Mouse (Mus musculus) monocyte, adult 2 months (primary cell): ENCODE measurements at regions not wholly inside any gene's neighbourhood (a gene's known extent, or its start where the extent isn't known, plus 50 kb on each side); places are given as distances from the start of the nearest gene placed in this dataset.

Source experiments
- DNase-seq, 2 experiments: peaks; one replicate each; pipeline ENCODE4 v3.0.0; 2022; ENCODE audit warnings: low spot score in 2 of 2, low read depth in 1 of 2

DNA sequence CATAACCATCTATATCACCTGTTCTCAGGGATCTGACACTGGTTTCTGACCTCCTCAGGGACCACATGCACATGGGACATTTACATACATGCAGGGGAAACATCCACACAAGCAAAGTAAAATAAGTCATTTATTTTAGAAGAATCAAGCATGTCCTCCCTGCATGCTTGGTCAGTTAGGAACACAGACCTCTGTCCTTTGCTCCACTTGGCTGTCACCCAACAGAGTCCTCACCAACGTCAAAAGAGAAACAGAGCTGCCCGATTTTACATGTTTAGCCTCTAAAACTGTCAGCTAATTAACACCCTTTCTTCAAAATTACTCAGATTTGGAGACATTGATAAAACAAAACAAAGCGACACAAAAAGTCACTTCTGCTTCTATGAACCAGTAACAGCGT lies 176.4 kb upstream of the Gm15217 start:
- no peak for DNase-seq

DNA sequence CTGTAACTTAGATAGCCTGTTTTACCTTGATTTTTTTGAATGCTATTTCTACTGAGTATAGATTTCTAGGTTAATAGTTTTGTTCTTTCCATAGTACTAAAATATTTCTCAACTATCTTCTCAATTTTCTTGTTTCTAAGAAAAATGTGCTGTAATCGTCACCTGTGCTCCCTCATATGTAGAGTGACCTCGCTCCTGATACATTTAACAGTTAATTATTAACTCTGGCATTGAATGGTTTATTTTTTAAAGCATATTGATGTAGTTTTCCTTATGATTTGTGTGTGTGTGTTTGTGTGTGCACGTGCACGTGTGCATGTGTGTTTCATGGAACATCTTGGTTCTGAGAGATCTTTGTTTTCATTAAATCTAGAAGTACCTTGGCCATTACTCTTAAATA lies 158.7 kb upstream of the Gm15217 start:
- no peak for DNase-seq

DNA sequence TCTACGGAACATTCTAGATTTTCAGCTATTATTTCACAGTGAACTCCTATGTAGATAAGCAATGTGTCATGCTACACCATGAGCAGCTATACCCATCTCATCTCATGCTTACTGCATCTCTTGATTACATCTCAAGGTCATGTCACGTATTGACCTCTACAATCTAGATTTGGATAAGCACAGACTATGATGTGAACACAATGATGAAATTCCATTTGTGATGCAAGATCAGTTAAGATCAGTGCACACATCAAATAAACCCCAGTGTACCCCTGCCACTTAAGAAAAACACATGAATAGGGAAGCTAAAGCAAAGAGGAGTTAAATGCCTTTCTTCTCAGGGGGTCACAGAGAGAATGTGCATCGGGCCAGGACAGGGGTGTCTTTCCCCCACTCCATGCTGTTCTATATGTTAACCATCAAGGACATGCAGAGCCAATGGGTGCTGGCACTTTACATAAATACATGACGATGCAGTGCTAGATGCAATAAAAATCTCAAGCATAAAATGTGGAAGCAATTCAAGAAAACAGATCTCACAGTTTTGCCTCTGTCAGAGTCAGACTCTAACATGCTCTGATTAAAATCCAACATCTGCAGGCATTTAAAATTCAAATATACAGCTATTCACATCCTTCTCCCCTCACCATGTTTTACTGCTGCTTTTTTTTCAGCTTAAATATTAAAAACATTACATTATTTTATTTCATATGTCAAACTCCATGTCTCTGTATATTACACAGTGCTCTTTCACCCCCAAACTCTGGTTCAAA lies 157.1 kb upstream of the Gm15217 start:
- no peak for DNase-seq

DNA sequence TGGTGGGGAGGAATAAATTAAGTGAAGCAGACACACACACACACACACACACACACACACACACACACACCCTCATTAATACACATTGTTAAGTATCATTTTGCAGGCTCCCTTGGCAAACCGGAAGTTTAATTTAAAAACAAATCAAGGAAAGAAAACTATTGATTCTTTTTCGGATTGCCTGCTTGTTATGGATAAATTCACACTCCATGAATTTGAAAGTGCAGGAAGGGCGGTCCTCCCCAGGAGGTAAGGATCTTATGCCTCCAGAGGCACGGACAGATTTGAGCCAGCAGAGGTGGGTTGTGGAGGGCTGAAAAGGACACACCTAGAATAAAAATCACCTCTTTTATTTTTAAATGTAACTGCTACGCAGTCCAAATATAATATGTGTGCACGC lies 156.2 kb upstream of the Gm15217 start:
- no peak for DNase-seq

DNA sequence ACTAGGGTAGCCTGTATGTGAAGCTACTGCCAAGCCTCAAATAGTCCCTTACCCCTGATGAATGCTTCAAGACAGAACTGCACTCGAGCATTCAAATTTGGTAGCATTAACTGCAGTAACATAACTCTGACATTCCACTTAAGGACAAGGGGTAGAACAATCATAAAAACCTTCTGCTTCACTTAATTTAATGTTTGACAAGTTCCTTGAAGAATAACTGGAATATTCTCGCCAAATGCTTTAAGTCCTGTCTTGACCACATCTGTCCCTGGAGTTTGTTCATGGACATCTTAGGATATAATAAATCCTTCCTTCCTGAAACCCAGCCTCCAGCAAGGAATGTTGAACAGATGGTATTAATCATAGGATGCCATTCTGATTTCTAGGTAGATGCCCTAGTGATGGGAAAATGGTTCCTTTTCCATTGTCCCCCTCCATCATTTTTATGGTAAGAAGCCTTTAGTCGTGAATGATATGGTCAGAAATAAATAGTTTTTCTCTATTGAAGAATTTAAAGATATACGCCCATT lies 154.7 kb upstream of the Gm15217 start:
- no peak for DNase-seq

DNA sequence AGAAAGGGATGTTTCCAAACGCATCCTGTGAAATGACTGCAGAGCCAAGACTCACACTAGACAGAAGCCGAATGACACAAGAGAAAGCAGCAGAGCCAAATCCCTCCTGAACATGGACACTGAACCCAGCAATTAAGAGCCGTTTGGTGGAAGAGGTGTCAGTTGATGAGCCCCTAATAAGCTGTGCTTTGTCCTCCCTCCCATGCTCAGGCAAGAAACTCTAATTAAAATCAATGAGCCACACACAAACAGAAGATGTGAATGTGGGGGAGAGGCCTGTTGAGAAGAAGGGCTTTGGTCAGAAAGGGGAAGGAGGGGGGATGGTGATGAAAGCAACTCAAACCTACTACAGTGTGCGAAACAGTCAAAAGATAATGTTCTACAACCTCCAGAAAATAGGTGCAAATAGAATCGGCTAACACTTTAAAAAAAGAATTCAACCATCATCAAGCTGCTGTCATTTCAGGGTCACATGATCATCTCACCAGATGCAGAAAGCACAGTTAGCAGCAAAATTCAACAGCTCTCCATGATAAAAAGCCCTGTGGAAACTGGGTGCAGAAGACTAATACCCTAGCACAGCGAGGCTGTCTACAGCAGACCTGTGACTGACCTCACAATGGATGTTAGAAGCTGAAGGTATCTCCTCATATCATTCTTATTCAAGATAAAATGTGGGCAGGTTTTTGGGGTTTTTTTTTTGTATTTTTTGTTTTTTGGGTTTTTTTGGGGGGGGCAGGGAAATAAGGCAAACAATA lies 153.2 kb upstream of the Gm15217 start:
- DNase-seq, result no peak

DNA sequence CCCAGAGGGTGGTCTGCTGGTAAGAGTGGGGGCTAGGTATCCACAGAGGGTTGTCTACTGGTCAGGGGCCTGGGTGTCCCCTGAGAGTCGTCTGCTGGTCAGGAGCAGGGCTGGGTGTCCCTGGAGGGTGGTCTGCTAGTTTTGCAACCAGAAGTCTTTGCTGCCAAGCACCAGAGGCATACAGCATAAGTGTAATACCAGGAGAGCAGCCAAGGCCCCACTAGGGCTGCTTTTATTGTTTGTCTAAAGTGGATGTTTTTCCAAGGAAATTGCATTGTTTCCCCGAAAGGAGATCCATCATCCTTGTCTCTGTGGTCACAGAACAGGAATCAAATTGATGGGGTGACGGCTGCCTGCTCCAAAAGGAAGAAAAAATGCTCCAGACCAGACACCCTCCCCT lies 145.2 kb upstream of the Gm15217 start:
- no peak for DNase-seq

DNA sequence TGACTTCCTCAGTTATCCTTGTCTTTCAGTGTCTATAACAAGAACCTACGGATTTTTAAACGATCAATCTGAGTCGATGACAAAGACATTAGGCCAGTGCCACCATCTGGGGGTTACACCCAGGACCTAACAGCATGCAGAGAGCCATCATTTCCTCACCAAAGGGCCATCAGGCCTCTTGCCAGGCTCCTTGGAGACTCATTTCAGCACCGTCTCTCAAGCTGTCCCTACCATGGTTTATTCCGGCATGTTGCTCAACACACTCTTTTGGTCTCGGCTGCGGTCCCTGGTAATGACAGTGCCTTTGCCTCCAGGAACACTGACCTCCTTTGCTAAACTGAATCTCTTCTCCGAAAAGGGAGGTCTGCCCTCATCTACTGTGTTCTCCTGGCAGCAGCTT lies 144.4 kb upstream of the Gm15217 start:
- no peak for DNase-seq

DNA sequence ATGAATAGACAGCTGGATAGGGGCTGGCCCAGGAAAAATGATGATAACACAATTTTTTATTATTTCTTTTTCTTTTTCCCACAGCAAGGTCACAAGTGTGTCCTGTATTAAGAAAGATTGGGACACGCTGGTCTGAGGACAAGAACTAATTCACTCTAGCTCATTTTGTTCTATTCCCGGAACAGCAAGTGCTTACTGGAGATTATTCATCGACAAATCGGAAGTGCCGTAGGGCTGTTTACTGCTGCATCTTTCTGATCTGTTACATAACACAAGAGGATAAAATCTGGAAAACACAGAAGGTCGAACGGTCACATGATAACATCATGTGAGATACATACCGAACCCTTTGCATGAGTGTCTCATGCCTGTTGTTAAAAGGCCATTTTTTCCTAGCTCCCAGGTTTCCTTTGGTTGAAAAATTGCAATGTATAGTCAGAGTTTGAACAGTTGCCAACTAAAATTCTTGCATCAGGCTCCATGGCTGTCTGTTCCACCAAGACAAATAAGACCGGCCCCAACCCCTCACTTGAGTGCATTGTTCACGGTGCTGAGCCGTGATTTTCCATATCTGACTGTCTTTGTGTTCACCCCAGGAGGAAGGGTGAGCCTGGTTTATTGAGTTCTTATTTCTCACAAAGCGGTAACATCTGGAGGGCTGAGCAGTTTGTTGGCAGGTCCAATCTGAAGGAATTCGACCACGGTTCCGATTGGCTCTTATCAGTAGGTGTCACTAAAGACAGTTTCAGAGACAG lies 139.0 kb upstream of the Gm15217 start:
- DNase-seq, result no peak

DNA sequence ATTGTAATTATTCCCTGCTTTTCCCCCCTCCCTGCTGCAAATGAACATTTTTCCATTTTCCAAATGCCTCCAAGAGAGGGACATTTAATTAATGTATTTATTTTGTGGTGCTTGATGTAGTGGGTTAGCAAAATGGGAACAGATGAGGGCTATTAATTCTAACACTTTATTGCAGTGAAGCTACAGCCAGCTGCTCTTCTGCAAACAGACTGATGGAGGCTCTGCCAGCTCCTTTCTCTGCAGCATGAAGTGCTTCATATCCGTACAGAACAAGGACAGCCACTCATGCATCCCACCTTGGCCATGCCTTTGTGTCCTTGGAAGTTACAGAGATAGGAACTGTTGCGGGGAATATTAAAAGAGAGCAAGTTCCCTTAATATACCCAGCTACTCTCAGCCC lies 138.3 kb upstream of the Gm15217 start:
- no peak for DNase-seq

DNA sequence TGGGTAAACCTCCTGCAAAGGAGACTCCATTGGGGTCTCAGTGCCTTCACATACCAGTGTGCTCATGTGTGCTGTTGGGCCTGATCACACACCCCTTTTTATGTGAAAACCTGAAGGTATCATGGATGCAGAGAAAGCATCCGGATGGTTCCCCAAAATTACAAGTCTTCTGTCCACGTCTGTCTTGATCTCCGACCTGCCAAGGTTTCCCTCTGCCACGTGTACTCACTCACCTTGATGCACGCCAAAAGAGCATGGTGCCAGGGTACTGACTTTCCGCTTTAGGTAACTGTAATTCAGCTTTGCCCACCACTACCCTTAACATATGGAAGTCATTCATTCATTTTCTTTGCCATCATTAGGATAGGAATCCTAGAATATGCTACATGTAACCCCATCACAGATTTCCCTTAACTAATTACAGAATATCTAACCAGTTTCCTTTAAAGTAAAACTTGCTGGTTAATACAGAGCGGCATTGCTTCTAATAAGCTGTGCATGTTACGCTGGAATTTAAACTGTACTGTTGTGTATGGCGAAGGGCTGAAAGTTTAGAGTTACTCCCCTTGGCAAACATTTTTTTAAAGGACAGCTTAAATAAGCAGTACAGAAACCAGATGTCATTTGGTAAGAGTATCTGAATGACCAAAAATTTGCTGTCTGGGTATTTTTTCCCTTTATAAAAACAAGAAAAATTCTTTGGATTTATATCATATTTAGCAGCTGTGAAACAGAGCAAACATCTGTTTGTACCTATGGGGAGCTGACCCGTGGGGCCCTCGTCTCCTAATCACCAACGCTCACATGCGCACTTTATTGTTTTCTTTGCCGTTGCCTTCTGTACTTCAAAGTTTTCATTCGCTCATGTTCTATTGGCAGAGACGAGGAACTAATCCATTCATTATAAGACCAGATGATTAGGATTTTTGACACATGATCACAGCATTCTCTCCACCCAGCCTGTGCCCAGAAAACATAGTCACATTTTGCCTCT lies 131.4 kb upstream of the Gm15217 start:
- no peak for DNase-seq

DNA sequence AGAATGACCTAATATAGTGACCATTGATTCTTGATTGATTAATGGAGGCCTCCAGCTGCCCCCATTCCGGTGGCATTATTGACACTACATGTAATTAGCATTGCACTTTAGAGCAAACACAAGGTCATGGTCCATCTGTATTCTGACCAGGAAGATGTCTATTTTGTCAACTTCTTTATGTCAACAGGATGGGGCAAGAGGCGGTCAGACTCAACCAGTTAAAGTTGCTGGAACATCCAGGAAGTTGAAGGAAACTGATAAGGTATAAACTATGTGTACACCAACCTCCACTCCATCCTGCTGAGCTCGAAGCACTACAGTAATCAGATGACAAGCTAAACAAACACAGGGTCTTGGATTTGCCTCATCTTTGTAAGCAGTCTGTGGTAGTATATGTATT lies 130.1 kb upstream of the Gm15217 start:
- DNase-seq, result no peak

DNA sequence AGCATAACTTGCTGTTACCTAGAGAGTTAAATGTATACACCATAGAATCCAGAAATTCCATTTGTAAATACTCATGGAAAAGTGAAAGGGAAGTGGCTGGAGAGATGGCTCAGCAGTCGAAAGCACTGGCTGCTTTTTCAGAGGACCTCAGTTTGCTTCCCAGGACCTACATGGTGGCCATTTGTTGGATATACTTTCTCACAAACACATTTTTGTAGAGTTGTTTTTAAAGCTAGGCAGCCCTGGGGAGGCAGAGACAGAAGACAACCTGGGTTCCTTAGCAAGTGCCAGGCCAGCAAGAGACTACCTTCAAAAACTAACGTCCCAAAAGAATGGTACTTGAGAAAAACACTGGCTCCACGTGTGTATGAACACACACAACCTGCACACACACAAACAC lies 124.0 kb upstream of the Gm15217 start:
- DNase-seq, result no peak

DNA sequence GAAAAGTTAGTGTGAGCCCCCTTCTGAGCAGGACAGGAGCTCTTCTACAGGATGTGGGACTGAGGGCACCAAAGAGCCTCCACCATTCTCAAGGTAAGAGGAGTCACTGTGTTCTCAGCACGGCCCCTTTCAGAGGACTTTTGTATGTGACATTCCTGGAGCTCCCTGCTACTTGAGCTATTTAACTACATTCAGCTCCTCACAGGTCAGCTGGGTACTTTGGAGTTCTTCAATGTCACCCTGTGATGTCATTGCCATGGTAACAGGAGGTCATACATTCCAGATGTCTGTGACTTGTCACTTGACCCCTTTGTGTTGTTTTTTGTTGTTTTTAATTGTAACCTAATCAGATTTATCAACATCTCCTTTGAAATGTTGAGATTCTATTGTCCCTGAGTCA lies 122.9 kb upstream of the Gm15217 start:
- DNase-seq, result no peak

DNA sequence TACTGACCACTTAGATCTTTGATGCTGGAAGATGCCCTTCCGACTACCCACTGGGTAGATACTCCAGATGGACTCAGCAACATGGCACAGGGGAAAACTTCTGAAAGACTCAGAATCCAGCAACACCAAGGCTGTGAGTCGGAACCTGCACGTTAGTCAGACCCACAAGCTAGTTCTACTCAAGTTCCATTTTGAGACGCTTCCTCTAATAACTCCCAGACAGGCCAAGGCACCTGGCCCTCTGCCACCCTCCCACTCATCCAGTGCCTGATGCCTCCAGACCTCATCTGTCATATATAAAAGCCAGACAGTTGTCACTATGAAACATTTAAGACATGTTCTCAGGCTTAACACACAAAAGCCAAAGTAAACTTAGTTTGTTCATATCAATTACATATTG lies 121.9 kb upstream of the Gm15217 start:
- DNase-seq, result no peak

DNA sequence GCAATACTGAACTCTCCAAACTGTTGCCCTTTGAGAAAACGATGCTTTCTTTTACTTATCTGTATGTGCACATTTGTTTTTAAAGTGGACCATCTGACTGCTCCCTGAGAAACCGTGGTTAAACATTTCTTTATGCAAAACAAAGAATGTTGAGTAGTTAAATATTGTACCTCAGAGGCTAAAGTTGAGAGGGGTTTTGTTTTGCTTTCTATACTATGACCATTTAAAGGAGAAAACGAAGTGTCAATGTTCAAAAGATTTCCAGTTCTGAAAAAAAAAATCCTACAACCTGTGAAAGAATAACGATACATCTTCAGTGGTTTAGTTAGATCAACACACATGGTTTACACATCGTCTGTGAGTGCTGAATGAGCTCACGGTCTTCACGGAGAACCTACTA lies 120.7 kb upstream of the Gm15217 start:
- DNase-seq, result no peak

DNA sequence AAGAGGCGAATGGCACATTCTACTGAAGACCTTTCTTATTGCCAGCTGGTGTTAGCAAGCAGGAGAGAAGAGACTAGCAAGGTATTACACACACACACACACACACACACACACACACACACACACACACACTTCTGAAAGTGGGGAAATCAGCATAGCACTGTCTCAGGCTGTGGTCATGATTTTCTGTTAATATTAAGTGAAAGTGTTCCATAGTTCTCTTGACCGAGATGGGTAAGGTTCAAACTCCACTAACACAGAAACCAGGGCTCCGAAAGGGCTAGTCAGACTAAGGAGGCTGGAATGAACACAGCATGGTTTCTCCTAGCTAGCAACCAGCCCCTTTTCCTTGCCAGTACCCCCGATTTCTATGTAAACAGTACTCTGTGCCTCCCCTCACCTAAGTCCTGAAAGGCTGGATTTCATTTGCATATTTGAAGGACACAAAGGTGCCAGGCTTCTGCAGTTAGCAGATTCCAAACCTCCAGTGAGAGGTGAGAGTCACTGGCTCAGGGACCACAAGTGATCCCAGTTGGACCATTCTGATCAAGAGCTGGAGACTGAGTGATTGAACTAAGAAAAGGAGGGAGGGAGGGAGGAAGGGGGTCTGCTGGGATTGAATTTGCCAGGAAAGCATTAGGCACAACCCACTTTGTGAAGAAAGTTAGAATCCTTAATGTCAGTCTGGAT lies 118.8 kb upstream of the Gm15217 start:
- DNase-seq, result no peak

DNA sequence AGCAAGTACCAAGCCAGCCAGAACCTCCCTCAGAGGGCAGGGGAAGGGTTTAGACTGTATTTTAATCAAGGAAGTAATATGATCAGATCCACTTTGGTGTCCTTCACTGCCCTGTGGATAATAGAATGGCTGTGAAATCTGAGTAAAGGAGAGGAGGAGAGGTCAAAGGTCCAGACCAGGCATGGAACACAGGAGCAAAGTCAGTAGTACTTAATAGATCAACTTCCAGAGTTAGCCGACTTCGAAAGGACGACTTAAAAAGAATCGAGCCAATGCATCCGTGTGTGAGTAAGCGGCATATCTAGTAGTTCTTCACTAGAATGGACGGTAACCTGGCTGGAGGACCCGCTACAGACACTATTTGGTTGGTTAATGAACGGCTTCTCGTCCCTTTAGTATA lies 103.8 kb upstream of the Gm15217 start:
- DNase-seq, result no peak

DNA sequence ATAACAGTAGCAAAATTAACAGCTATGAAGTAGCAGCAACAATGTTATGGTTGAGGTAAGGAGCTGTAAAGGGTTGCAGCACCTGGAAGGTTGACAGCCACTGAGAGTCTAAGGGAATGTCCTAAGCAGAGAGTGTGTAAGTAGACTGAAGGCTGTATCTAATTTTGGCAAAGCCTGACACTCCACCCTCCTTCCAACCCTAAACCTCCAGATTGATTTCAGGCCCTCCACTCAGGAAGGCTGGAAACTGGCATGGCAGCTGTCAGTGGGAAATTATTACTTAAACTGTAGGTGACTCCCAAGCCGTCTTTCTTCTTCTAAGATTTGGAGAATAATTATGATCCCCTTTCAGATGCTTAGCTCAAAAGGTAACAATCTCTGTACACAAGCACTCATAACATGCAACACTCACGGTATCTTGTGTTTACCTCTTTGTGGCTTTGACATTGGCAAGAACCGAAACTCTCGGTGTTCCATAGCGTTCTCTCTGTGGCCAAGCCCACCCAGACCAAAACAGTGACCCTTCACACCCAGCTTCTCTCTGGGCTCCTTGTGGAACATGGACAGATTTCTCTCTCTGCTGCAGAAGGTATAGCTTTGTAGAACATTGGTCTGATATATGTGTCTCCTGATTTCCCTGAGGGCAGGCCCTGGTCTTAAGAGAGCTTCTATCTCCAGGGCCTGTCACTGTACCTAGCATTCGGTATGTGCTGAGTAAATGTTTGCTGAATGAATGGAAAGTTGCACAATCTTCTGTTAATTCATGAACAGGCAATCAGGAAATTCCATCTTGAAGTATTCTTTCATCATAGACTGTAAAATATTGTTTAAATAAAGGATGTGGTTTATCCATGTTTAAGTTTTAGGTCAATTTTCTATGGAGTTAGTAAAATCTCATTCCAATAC lies 102.0 kb upstream of the Gm15217 start:
- no peak for DNase-seq
